Mouse (Mus musculus): ENCODE data around the gene Gabarap. TPM values are rescaled to one million over a fixed set of nuclear protein-coding genes. Genes with fewer than 3 reads are reported as not detected.
"Not testable (repeated sequence)": the region's sequence is repeated elsewhere in the genome, so short reads cannot be mapped to it uniquely, and the experiment has no call there.

Gabarap gene
- total RNA-seq, 2 experiments from 2014 or later, result 142 to 178 TPM

DNA sequence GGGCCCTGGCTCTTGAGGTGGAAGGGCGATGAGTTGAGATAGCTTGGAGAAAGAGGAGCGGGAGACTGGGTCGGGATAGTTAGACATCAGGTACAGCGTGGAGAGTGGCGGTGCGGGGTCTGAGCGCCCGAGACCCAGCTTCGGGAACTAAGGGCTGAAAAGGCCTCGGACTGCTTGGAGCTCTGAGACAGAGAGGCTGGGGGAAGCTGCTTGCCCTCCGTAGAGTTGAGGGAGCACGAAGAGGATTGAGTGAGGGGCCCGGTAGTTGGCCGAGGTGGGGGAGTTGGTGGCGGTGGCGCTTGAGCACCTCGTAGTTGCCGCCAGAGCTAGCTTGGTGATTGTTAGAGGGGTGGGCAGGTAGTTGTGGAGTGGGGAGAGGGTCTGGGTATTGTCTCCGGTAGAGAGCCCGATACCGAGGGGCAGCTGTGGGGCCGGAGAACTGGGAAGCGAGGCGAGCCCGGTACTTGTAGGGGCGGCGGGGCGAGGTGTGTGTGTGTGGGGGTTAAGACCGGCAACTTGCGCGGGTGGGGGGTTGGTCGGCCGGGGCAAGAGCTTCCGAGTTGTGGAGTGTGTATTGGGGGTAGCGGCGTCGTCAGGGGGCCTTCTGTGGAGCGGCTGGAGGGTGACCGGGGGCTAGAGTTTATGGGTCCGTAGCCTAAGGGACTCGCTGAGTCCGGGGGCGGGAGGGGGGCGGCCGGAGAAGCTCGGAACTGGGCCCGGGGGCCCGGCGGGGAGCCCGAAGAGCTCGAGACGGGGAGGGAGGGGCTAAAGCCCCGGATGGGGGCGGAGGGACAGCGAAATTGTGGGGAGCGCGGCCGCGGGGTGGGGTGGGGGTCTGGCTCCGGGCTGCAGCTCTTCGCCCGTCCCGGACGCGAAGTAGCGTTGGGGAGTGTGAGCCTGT, 5.5 kb downstream of the Gabarap start:
- peak; percentile 48 to 64 for DNase-seq
- intact Hi-C loops (cut with DNase I), result loop anchor here (10.0 kb wide), 2 partner anchors 582 to 658 kb away; partner anchors contain the start of genes Eno3, Kdm6b and Pfn1

DNA sequence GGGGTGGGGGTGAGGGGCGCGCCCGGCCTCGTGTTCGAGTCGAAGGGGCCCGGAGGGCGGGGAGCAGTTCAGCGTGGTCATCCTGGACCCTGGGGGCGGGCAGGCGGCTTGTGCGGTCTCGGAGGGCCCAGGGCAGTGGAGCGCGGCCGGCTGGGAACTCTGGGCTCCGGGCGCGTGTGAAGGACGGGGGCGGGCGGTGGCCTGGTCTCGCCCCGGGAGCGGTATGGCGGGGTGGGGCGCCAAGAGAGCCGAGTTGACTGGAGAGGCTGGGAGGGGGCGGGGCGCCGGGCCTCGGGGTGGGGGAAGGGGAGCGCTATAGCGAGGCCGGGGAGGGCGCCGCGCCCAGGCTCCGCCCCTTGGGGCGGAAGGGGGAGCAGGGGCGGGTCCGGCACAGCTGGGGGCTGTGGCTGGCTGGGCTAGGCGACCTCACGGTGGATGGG, 6.1 kb downstream of the Gabarap start:
- intact Hi-C loops (cut with DNase I), result loop anchor here (10.0 kb wide), 2 partner anchors 582 to 658 kb away; partner anchors contain the start of genes Eno3, Kdm6b and Pfn1
- peak; percentile 85 to 89 for DNase-seq

DNA sequence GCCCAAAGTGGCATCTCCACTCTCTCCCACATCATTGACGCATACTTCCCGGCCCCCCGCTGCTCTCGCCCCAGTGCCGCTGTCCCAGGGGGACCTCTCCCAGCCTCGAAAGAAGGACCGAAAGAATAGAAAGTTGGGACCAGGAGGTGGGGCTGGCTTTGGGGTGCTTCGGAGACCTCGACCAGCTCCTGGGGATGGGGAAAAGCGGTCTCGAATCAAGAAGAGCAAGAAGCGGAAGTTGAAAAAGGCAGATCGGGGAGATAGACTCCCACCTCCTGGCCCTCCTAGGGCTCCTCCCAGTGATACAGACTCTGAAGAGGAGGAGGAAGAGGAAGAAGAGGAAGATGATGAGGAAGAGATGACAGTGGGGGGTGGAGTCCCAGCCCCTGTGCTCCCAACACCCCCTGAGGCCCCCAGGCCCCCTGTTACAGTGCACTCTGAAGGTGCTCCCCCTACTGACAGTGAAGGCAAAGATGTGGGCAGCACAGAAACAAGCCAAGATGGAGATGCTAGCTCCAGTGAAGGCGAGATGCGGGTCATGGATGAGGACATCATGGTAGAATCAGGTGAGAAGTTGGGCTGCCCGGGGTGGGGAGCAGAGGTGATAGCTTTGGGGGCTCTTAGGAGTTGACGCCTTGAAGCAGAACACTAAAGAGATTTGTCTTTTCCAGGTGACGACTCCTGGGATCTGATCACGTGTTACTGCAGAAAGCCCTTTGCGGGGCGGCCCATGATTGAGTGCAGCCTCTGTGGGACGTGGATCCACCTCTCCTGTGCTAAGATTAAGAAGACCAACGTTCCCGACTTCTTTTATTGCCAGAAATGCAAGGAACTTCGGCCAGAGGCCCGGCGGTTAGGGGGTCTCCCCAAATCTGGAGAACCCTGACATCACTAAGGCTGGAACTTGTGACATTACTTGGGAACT, 7.9 kb downstream of the Gabarap start:
- DNase-seq, result no peak
- intact Hi-C loops (cut with DNase I), result loop anchor here (10.0 kb wide), 2 partner anchors 584 to 656 kb away; partner anchors contain the start of genes Eno3, Kdm6b and Pfn1

DNA sequence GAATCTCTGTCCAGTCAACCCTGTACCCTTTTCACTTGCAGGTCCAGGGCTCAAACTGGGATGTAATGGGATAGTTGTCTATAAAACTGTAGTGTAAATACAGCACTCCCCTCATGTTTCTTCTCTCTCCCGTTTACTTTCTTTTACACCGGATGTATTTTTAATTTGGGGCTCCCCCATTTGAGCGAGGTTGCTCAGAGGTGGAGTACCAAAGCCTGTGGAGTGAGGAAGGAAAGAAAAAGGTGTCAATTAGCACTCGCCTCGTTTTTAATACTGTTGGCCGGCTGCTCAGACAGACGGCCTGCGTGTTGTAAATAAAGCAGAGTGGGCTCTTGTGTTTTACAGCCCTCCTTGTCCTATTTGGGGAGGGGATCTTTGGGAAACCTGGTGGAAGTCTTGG, 8.7 kb downstream of the Gabarap start:
- intact Hi-C loops (cut with DNase I), result loop anchor here (10.0 kb wide), 2 partner anchors 585 to 655 kb away; partner anchors contain the start of genes Eno3, Kdm6b and Pfn1
- peak in 1 of 2 experiments; percentile 2 for DNase-seq

DNA sequence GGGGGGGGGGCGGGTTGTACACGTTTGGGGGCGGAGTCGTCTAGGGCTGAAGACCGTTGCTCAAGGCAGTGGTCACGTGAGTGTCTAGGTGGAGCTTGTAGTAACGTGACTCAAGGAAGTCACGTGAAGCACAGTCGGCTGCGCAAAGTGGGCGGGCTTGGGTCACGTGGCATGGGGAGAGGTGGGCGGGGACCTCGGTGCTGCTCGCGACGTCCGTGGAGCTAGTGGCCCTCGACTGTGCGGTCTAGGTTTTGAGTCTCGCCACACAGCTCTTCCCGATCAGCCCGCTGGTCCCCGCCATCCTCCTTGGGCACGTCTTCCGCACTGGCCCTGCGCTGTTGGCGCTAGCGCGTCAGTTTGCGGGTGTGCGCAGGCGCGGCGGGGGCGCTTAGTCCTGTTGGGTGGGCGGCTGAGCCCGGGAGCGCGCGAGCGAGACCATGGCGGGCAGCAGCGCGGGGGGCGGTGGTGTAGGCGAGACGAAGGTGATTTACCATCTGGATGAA, 9.5 kb downstream of the Gabarap start, which contains the start of gene Dvl2:
TSS of gene Dvl2 (plus strand) at position 200 of the 503 bp plus-strand sequence.
- intact Hi-C loops (cut with DNase I), result no loop called here
- peak; percentile 80 to 88 for DNase-seq

DNA sequence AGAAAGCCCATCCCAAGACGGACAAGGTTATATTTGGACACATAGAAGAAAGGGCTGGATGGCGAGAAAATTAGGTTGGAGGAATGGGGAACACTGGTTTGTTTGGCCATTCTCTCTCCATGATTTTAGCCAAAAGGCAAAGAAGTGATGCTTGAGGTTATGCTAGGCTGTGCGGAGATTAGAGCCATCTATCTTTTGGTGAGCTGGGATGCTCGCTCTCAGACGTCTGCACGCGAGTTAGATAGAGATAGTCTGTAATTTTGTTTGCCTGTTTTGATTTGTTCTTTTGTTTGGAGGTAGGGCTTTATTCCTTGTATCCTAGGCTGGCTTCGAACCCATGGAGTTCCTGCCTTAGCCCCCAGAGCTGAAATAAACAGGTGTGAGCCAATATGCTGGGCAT, 10.2 kb downstream of the Gabarap start:
- DNase-seq, result no peak
- intact Hi-C loops (cut with DNase I), result no loop called here

DNA sequence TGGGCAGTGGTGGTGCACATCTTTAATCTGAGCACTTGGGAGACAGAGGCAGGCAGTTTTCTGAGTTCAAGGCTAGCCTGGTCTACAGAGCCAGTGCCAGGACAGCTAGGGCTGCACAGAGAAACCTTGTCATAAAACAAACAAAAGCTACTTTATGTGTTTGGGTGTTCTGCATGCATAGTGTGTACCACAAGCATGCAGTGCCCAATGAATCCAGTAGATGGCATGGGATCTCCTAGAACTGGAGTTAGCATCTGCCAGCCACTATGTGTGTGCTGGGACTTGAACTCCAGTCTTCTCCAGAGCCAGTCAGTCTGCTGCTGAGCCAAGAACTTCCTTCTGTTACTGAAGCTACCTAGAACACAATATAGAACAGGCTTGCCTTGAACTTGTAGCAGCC, 10.9 kb downstream of the Gabarap start:
- intact Hi-C loops (cut with DNase I), result no loop called here
- peak in 1 of 2 experiments; percentile 4 for DNase-seq

DNA sequence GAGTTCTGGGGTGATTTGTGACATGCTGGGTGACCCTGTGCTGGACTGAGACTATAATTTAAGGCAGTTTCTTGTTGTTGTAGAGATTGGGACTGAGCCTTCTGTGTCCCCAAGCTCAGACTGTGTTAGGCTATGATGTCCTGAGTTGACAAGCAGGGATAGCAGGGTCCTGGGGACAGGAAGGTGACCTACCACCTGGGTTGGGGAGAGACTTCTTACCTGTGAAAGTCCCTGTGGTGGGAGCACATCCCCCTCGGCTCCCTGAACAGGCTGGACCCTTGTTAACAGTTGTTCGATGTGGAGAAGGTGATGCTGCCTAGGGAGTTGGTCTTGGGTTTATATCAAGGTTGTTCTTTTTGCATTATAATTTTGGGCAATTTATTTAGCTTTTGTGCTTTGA, 11.5 kb downstream of the Gabarap start:
- DNase-seq, result no peak

DNA sequence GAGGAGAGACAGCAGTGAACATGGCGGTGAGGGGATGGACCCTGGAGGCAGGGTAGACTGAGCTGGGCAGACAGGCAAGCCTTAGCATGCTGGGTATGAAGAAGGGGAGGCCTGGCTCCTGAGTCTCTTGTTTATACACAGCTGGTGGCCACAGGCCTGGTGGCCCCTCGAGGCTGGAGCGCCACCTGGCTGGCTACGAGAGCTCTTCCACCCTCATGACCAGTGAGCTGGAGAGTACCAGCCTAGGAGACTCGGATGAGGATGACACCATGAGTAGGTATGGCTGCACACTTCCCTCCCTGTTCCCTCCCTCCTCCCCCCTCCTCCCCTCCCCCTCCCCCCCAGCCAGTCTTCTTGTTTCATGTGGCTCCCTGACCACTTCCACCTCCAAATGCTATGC, 14.6 kb downstream of the Gabarap start:
- intact Hi-C loops (cut with DNase I), result loop anchor here (5.0 kb wide), 1 partner anchor 73 kb away; no protein-coding TSS in a partner anchor
- peak in 1 of 2 experiments; percentile 3 for DNase-seq

More for the DNA sequence above, 11.5 kb downstream of the Gabarap start:
- intact Hi-C loops (cut with DNase I), result no loop called here

DNA sequence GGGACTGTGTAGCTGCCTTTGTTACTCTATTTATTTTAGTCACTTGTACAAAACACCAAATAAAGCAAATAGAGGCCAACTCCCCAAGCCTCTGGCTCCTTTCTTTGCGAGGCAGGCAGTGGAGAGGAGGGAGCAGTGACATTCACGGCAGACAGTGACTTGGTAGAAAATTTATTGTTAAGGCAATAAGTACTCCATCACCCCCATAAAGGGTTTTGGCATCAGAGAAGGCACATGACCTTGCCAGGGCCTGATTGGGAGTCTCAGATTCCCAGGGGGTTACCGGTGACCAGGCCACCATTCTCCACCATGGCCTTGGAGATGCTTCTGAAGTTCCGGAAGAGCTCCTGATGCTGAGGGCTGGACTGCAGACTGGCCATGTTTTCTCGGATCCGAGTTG, 19.1 kb downstream of the Gabarap start:
- DNase-seq, result no peak
- intact Hi-C loops (cut with DNase I), result no loop called here

DNA sequence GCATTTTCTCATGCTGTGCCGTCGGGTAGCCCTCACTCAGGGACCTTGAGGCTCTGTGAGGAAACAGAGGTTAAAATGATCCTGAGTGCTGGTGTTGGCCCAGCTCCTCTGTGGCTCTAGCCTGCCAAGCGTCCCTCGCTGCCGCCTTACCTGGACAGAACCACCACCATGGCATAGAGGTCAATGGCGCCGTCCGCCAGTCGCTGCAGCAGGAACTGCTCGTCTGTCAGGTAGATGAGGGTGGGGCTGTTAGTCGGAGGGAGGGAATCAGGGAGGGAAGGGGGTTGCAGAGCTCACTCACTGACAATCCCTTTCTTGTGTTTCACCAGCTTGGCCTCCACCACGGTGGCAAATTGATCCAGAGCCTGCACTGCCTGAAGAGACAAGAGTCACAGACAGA, 19.6 kb downstream of the Gabarap start:
- DNase-seq, result no peak
- intact Hi-C loops (cut with DNase I), result no loop called here

DNA sequence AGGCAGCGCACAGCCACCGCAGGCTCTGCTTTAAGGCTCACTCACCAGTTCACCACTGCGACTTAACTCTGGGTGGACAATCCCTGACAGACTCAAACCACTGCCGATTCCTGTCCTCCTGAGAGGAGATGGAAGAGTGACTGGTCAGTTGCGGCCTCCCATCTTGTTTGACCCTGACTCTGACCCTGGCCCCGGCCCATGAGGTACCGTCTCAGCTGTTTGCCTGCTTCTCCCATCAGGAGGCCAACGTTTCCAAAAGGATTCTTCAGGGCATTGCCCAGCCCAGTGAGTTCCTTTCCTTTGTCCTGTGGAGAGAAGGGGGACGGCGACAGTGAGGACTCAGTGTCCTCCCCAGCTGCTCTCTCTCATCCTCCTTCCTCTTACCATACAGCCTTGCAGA, 20.0 kb downstream of the Gabarap start:
- intact Hi-C loops (cut with DNase I), result no loop called here
- no peak for DNase-seq

DNA sequence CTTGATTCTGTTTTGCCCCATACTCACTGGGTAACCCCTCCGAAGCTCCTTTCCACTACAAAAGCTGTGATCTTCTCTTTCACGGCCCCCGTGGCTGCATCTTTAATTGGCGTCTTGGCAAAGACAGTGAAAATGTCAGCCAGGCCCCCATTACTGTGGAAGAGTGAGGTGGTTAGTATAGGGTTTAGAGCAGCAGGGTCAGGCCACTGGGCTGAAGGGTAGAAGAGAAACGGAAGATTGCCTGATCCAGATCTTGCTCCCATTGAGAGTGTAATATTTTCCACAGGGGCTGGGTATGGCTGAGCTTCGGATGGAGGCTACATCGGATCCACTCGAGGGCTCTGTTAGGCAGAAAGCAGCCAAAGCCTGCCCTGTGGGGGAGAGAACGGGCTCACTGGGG, 22.0 kb downstream of the Gabarap start:
- intact Hi-C loops (cut with DNase I), result no loop called here
- DNase-seq, result no peak

DNA sequence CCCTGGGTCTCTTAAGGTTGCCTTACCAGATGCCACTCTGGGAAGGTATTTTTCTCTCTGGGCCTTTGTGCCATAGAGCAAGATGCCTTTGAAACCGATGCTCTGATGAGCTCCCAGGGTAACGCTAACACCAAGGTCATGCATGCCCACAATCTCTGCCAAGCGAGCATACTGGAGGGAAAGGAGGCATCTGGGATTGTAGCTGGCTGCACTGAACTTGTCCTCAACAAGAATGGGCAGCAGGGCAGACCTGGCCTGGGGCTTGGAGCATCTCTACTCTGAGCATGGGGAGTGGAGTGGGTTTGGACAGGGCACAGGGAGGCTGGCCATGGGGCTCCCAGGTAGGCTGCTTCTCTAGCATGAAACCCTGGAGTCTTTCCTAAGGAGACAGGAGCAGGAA, 22.5 kb downstream of the Gabarap start:
- no peak for DNase-seq
- intact Hi-C loops (cut with DNase I), result no loop called here

DNA sequence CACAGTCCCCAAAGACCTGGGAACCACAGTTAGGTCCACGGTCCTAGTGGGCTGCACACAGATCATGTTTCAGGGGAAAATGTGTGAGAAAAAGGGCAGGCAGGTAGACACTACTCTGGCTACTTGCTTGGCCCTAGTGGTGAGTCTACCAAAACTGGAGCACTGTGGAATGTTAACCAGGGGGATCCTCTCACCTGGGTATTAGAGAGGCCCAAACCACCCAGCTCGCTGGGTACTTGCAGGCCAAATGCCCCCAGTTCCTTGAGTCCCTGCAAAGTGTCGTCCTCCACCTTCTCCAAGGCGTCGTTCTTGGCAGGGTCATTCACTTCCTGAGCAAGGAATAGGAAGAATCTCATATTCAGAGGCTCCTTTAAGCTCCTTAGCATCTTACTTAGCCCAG, 23.1 kb downstream of the Gabarap start:
- intact Hi-C loops (cut with DNase I), result no loop called here
- no peak for DNase-seq

DNA sequence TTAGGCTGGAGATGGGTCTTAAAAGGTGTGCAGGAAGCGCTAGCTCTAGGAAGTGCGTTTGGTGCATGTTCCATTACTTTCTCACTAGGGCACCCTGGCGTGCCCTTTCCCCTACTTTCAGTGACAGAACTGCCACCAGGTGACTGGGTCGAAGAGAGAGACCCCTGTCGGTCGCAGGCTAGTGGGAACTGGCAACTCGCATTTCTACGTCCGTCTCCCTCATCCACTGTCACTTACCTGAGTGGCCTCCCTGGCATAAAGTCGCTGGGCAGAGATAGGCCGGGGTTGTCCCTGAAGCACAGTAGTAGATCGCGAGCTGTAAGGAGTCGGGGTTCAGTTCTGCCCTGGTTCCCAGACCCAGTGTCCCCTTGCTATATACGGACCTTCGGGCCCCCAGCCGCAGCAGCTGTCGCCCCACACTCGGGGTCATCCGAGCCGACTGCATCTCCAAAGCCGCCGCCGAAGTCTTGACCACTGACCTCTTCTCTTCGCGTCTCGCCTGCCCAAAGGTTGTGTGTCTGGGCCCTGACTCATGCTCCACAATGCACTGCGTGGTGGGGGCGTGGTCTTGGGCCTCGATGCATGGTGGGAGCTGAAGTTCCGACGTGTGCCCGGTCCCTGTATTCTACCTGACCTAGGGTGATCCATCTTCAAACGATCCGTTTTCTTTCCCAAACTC, 24.1 kb downstream of the Gabarap start, which contains the start of gene Acadvl:
TSS of gene Acadvl (minus strand) at position 532 of the 679 bp plus-strand sequence.
- DNase-seq, result peak; percentile 81 to 86
- intact Hi-C loops (cut with DNase I), result no loop called here

DNA sequence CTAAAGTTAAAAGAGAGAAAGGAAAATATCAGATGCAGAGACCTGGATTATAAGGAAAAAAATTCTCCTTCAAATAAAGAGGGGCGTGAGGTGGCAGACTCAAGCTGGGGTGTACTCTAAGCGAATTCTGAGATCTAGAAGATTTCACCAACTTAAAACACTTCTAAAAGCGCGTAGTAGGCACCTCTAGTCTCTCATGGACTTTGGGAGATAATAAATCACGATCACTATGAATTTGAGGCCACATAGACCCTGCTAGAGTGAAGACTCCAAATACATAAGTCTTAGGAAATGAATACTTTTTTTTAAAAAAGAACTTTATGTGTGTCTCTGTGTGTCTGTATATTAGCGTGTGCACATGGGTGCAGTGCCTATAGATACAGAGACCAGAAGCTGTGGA, 24.7 kb downstream of the Gabarap start:
- no peak for DNase-seq
- intact Hi-C loops (cut with DNase I), result no loop called here

DNA sequence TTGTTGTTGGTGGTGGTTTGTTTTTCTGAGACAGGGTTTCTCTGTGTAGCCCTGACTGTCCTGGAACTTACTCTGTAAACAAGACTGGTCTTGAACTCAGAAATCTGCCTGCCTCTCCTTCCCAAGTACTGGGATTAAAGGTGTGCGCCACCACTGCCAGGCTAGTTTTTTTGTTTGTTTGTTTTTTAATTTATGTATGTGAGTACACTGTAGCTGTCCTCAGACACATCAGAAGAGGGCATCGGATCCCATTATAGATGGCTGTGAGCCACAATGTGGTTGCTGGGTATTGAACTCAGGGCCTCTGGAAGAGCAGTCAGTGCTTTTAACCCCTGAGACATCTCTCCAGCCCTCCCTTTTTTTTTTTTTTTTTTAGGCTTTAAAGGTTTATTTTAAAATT, 25.2 kb downstream of the Gabarap start:
- intact Hi-C loops (cut with DNase I); DNase-seq: not testable (repeated sequence)

DNA sequence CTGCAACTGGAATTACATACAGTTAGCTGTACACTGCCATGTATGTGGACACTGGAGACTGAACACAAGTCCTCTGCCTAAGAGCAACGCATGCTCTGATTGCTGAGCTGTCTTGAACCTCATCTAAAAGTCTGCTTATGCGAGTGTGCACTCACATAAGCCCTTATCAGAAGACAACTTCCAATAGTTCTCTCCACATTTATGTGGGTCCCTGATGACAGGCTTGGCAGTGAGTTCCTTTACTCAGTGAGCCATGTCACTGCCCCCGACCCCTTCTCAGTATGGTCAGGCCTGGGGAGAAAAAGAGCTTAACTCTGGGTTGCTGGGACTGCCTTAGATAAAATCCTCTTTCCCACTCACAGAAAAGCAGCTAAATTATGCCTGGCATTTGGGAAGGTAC, 25.7 kb downstream of the Gabarap start, which contains the start of gene Dlg4:
TSS of gene Dlg4 (plus strand) at position 274 of the 400 bp plus-strand sequence.
- intact Hi-C loops (cut with DNase I), result no loop called here

More for the DNA sequence above, 25.7 kb downstream of the Gabarap start, which contains the start of gene Dlg4:
- no peak for DNase-seq
